Mouse (Mus musculus): ENCODE measurements at regions not wholly inside any gene's neighbourhood (a gene's known extent, or its start where the extent isn't known, plus 50 kb on each side); places are given as distances from the start of the nearest gene placed in this dataset.

GRCm38 (mm10) chr3:115804616-115805015 is 83.0 kb upstream of the Dph5 start:
- 84% methylated on average over 3 of the region's 3 CpGs for WGBS
- no peaks in the 10 kb centered on the region for H3K36me3 ChIP-seq (ENCODE audit: control insufficient read depth, insufficient read depth, low read length)
- peaks cover 4% of the 10 kb centered on the region; the same call in 1 of the 2 replicates for H3K4me1 ChIP-seq (ENCODE audit: control insufficient read depth, insufficient read depth, low read length)
- no peaks in the 10 kb centered on the region for H3K27me3 ChIP-seq (ENCODE audit: control insufficient read depth, insufficient read depth, low read length)
- no peak for ATAC-seq (ENCODE audit: low FRiP score, low TSS enrichment)
- no peak for DNase-seq
- no peak overlapping the region for H3K9ac ChIP-seq (replicated peaks; ENCODE audit: low read length)
- no peaks in the 10 kb centered on the region for H3K9me3 ChIP-seq (ENCODE audit: control insufficient read depth, low read length)
- H3K27ac ChIP-seq (replicated peaks; ENCODE audit: low read depth, low read length) = no peak overlapping the region
- no peak overlapping the region for H3K4me3 ChIP-seq (replicated peaks; ENCODE audit: low read depth, low read length)
- no peak overlapping the region for H3K4me2 ChIP-seq (ENCODE audit: low read length)

GRCm38 (mm10) chr3:115807032-115807431 is 80.6 kb upstream of the Dph5 start:
- Histone ChIP-seq H3K27ac (replicated peaks; ENCODE audit: low read depth, low read length) (no peak overlapping the region), H3K4me2 (ENCODE audit: low read length) (no peak overlapping the region), H3K9ac (replicated peaks; ENCODE audit: low read length) (no peak overlapping the region), H3K9me3 (ENCODE audit: control insufficient read depth, low read length) (no peaks in the 10 kb centered on the region), H3K36me3 (ENCODE audit: control insufficient read depth, insufficient read depth, low read length) (no peaks in the 10 kb centered on the region), H3K27me3 (ENCODE audit: control insufficient read depth, insufficient read depth, low read length) (no peaks in the 10 kb centered on the region), H3K4me1 (ENCODE audit: control insufficient read depth, insufficient read depth, low read length) (peaks cover 4% of the 10 kb centered on the region; the same call in 1 of the 2 replicates), H3K4me3 (replicated peaks; ENCODE audit: low read depth, low read length) (no peak overlapping the region)
- 81% methylated on average over 3 of the region's 3 CpGs for WGBS
- ATAC-seq (ENCODE audit: low FRiP score, low TSS enrichment) = no peak
- no peak for DNase-seq

DNA sequence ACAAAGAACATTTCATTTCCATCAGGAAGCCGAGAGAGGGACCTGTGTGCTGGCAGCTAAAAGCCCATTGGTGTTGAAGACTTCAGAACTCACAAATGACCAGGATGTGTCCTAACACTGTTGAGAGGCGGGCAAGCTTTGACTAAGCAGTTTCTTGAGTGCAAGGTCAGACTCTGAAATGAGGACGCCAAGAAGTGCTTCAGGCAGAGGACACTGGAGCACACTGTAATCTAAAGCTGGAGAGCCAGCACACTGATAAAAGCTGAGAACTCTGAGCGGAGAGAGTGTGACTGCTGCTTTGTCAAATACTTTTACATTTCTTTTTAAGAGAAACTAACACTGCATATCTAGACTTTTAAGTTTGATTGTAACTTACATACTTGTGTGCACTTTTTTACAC is 72.5 kb upstream of the Dph5 start:
- WGBS = 86% methylated on average over 4 of the region's 4 CpGs
- no peak for ATAC-seq (ENCODE audit: low FRiP score, low TSS enrichment)

GRCm38 (mm10) chr3:115815571-115816156 is 72.0 kb upstream of the Dph5 start:
- 86% methylated on average over 12 of the region's 12 CpGs for WGBS
- Histone ChIP-seq H3K27me3 (ENCODE audit: control insufficient read depth, insufficient read depth, low read length) (no peaks in the 10 kb centered on the region), H3K4me1 (ENCODE audit: control insufficient read depth, insufficient read depth, low read length) (no peaks in the 10 kb centered on the region), H3K4me3 (replicated peaks; ENCODE audit: low read depth, low read length) (no peak overlapping the region), H3K9me3 (ENCODE audit: control insufficient read depth, low read length) (no peaks in the 10 kb centered on the region), H3K9ac (replicated peaks; ENCODE audit: low read length) (no peak overlapping the region), H3K27ac (replicated peaks; ENCODE audit: low read depth, low read length) (no peak overlapping the region), H3K4me2 (ENCODE audit: low read length) (no peak overlapping the region), H3K36me3 (ENCODE audit: control insufficient read depth, insufficient read depth, low read length) (no peaks in the 10 kb centered on the region)
- ATAC-seq (ENCODE audit: low FRiP score, low TSS enrichment) (no peak), DNase-seq (no peak)

More for the DNA sequence above, 72.5 kb upstream of the Dph5 start:
- Histone ChIP-seq H3K27ac (replicated peaks; ENCODE audit: low read depth, low read length) (no peak overlapping the region), H3K4me3 (replicated peaks; ENCODE audit: low read depth, low read length) (no peak overlapping the region), H3K36me3 (ENCODE audit: control insufficient read depth, insufficient read depth, low read length) (no peaks in the 10 kb centered on the region), H3K4me2 (ENCODE audit: low read length) (no peak overlapping the region), H3K4me1 (ENCODE audit: control insufficient read depth, insufficient read depth, low read length) (no peaks in the 10 kb centered on the region), H3K27me3 (ENCODE audit: control insufficient read depth, insufficient read depth, low read length) (no peaks in the 10 kb centered on the region), H3K9ac (replicated peaks; ENCODE audit: low read length) (no peak overlapping the region), H3K9me3 (ENCODE audit: control insufficient read depth, low read length) (no peaks in the 10 kb centered on the region)
- no peak for DNase-seq

- WGBS = 88% methylated on average over 6 of the region's 6 CpGs
These were observed 71.1 kb upstream of the Dph5 start for GRCm38 (mm10) chr3:115816328-115817160.

DNA sequence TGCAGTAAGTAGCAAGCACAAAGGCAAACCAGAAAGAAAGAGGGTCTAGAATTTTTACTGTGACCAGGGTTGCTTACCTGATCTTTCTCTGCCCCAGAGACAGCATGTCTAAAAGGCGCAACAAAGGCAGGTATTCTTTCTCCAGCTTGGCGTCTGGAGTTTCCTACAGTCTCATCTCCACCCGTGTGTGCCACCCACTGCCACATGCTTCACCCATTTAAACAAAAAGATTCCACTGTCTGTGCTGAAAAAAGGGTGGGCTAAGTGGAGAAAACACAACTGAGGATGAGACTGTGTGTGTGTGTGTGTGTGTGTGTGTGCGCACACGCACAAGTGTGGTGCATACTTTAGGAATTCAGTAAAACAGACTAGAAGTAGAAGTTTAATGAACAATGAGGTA is 69.9 kb upstream of the Dph5 start:
- Histone ChIP-seq H3K4me2 (ENCODE audit: low read length) (no peak overlapping the region), H3K36me3 (ENCODE audit: control insufficient read depth, insufficient read depth, low read length) (no peaks in the 10 kb centered on the region), H3K4me1 (ENCODE audit: control insufficient read depth, insufficient read depth, low read length) (no peaks in the 10 kb centered on the region), H3K9me3 (ENCODE audit: control insufficient read depth, low read length) (no peaks in the 10 kb centered on the region), H3K4me3 (replicated peaks; ENCODE audit: low read depth, low read length) (no peak overlapping the region), H3K27ac (replicated peaks; ENCODE audit: low read depth, low read length) (no peak overlapping the region), H3K9ac (replicated peaks; ENCODE audit: low read length) (no peak overlapping the region), H3K27me3 (ENCODE audit: control insufficient read depth, insufficient read depth, low read length) (no peaks in the 10 kb centered on the region)
- WGBS = 94% methylated on average over 5 of the region's 5 CpGs
- DNase-seq (no peak), ATAC-seq (ENCODE audit: low FRiP score, low TSS enrichment) (no peak)

More at GRCm38 (mm10) chr3:115816328-115817160, 71.1 kb upstream of the Dph5 start:
- Histone ChIP-seq H3K4me3 (replicated peaks; ENCODE audit: low read depth, low read length) (no peak overlapping the region), H3K4me2 (ENCODE audit: low read length) (no peak overlapping the region), H3K9ac (replicated peaks; ENCODE audit: low read length) (no peak overlapping the region), H3K27ac (replicated peaks; ENCODE audit: low read depth, low read length) (no peak overlapping the region), H3K36me3 (ENCODE audit: control insufficient read depth, insufficient read depth, low read length) (no peaks in the 10 kb centered on the region), H3K27me3 (ENCODE audit: control insufficient read depth, insufficient read depth, low read length) (no peaks in the 10 kb centered on the region), H3K9me3 (ENCODE audit: control insufficient read depth, low read length) (no peaks in the 10 kb centered on the region), H3K4me1 (ENCODE audit: control insufficient read depth, insufficient read depth, low read length) (no peaks in the 10 kb centered on the region)
- DNase-seq (no peak), ATAC-seq (ENCODE audit: low FRiP score, low TSS enrichment) (no peak)

GRCm38 (mm10) chr3:115818734-115819133 is 68.9 kb upstream of the Dph5 start:
- ATAC-seq (ENCODE audit: low FRiP score, low TSS enrichment) = no peak

GRCm38 (mm10) chr3:115819401-115820138 is 68.1 kb upstream of the Dph5 start:
- H3K27ac ChIP-seq (replicated peaks; ENCODE audit: low read depth, low read length) = no peak overlapping the region
- ATAC-seq (ENCODE audit: low FRiP score, low TSS enrichment) = peak; percentile 23; the same call in 1 of the 2 replicates
- no peak overlapping the region for H3K9ac ChIP-seq (replicated peaks; ENCODE audit: low read length)
- no peak overlapping the region for H3K4me3 ChIP-seq (replicated peaks; ENCODE audit: low read depth, low read length)
- DNase-seq = no peak
- no peaks in the 10 kb centered on the region for H3K4me1 ChIP-seq (ENCODE audit: control insufficient read depth, insufficient read depth, low read length)
- 58% methylated on average over 7 of the region's 7 CpGs for WGBS
- H3K36me3 ChIP-seq (ENCODE audit: control insufficient read depth, insufficient read depth, low read length) = no peaks in the 10 kb centered on the region
- H3K27me3 ChIP-seq (ENCODE audit: control insufficient read depth, insufficient read depth, low read length) = no peaks in the 10 kb centered on the region
- H3K9me3 ChIP-seq (ENCODE audit: control insufficient read depth, low read length) = no peaks in the 10 kb centered on the region
- no peak overlapping the region for H3K4me2 ChIP-seq (ENCODE audit: low read length)

More at GRCm38 (mm10) chr3:115818734-115819133, 68.9 kb upstream of the Dph5 start:
- no peak overlapping the region for H3K27ac ChIP-seq (replicated peaks; ENCODE audit: low read depth, low read length)
- no peak for DNase-seq
- WGBS = 63% methylated on average over 7 of the region's 7 CpGs
- H3K4me2 ChIP-seq (ENCODE audit: low read length) = no peak overlapping the region
- no peaks in the 10 kb centered on the region for H3K36me3 ChIP-seq (ENCODE audit: control insufficient read depth, insufficient read depth, low read length)
- H3K9ac ChIP-seq (replicated peaks; ENCODE audit: low read length) = no peak overlapping the region
- H3K9me3 ChIP-seq (ENCODE audit: control insufficient read depth, low read length) = no peaks in the 10 kb centered on the region
- H3K27me3 ChIP-seq (ENCODE audit: control insufficient read depth, insufficient read depth, low read length) = no peaks in the 10 kb centered on the region
- H3K4me1 ChIP-seq (ENCODE audit: control insufficient read depth, insufficient read depth, low read length) = no peaks in the 10 kb centered on the region
- no peak overlapping the region for H3K4me3 ChIP-seq (replicated peaks; ENCODE audit: low read depth, low read length)
